Comparison of ENCODE assay signal across 10 mouse cellular contexts in genomic region chr6:87742804-87743203, GRCm38 (mm10). TPM values are rescaled to one million over a fixed set of nuclear protein-coding genes. Genes with fewer than 3 reads are reported as not detected.
DNase-seq lines count a peak whose midpoint lies in the region; ATAC-seq and TF ChIP-seq lines count a peak whose summit lies in the region.
"Had no signal": no experiment of that assay in that cellular context is flagged by ENCODE, and none has a peak within 500 bp of the region (broad histone marks: within the 10 kb centered on the region; RNA-seq: fewer than 3 reads in every experiment).

No protein-coding gene starts in this region.

- no peak overlapping the region for H3K4me2 ChIP-seq in liver, embryonic 14.5 days (ENCODE audit: low read depth)
- H3K4me2 ChIP-seq: forebrain, embryonic 12.5 days had no signal

- 77% methylated on average over 5 of the region's 5 CpGs for WGBS in liver, embryonic 14.5 days (ENCODE audit: insufficient replicate concordance)

- ATAC-seq in liver, embryonic 14.5 days (ENCODE audit: insufficient read depth) = no peak

- H3K4me3 ChIP-seq in liver, embryonic 14.5 days (ENCODE audit: insufficient read depth in 1 of 2, low read depth in 2 of 2, low read length in 2 of 2) = no peak overlapping the region
- H3K4me3 ChIP-seq: forebrain, embryonic 12.5 days had no signal

- H3K4me1 ChIP-seq in liver, embryonic 14.5 days (replicated peaks; ENCODE audit: control insufficient read depth in 2 of 2, insufficient read depth in 2 of 2, low read length in 1 of 2) = peaks cover 60 to 76% of the 10 kb centered on the region in 2 experiments

- 0 out of 2 replicates have a peak, but pooled peaks have one; percentile 7 for TF ChIP-seq EP300 in liver, embryonic 14.5 days (IDR thresholded peaks at IDR 0.05; ENCODE audit: low read depth)

- H3K9ac ChIP-seq in liver, embryonic 14.5 days (replicated peaks) = no peak overlapping the region
- H3K9ac ChIP-seq: forebrain, embryonic 12.5 days had no signal

- peak; percentile 18 to 29 for DNase-seq in heart, adult 18-20 months
- DNase-seq in heart, postnatal 25 days (ENCODE audit: low spot score) = no peak
- peak; percentile 19 for DNase-seq in thymus, postnatal 14 days
- DNase-seq in thymus, postnatal 10 days (ENCODE audit: low spot score in 2 of 2) = no peak
- DNase-seq in liver, embryonic 14.5 days (ENCODE audit: low read depth in 3 of 3, low spot score in 3 of 3) = peak in 2 of 3 experiments; percentile 45 to 54
- no peak for DNase-seq in frontal cortex, postnatal 10 days (ENCODE audit: low spot score in 2 of 2)
- DNase-seq in cerebellum, postnatal 4 days (ENCODE audit: low spot score in 2 of 2) = no peak
- DNase-seq in kidney, adult 18-20 months = no peak
- DNase-seq: cerebellum, adult 9-10 months had no signal

- TF ChIP-seq CTCF in liver, embryonic 14.5 days (IDR thresholded peaks at IDR 0.05; ENCODE audit: low read depth) = peak; percentile 84

- no peak overlapping the region for H3K27ac ChIP-seq in liver, embryonic 14.5 days
- H3K27ac ChIP-seq: forebrain, embryonic 12.5 days had no signal

- H3K9me3 ChIP-seq in liver, embryonic 14.5 days (ENCODE audit: control insufficient read depth, low read length) = no peaks in the 10 kb centered on the region
- H3K9me3 ChIP-seq: forebrain, embryonic 12.5 days had no signal

- intact Hi-C loops in heart, postnatal 25 days (cut with DNase I) = no loop called here

- no peaks in the 10 kb centered on the region for H3K27me3 ChIP-seq in liver, embryonic 14.5 days (ENCODE audit: control insufficient read depth, insufficient read depth, low read length)
- H3K27me3 ChIP-seq: forebrain, embryonic 12.5 days had no signal

- H3K36me3 ChIP-seq in liver, embryonic 14.5 days (replicated peaks; ENCODE audit: control insufficient read depth, insufficient read depth, low read depth) = no peaks in the 10 kb centered on the region
- H3K36me3 ChIP-seq: forebrain, embryonic 12.5 days had no signal

RNA-seq across cellular contexts. Expression of gene Efcc1, which starts 12.1 kb away (rescaled TPM):
- total RNA-seq in heart, adult 18-20 months (2021) = 1 to 10 TPM in 1 of 2 experiments, under 1 TPM in 1; 0.94 to 1.3 TPM
- 1 to 10 TPM in 1 of 2 experiments, under 1 TPM in 1; 0.95 to 1.4 TPM for total RNA-seq in heart, postnatal 25 days (2021)
- polyA plus RNA-seq in liver, embryonic 14.5 days (2012; rRNA removed) = 0.09 and 0.16 TPM in 2 replicates
- polyA plus RNA-seq in liver, embryonic 14.5 days (2014; fragmentation: Nextera tagmentation; extraction: Ambion mirVana) = 0.17 and 0.27 TPM in 2 replicates

RNA-seq across cellular contexts. Expression of gene Gp9, which starts 35.1 kb away (rescaled TPM):
- total RNA-seq in heart, adult 18-20 months (2021) = 1 to 10 TPM; 1.2 TPM
- 1 to 10 TPM in 1 of 2 experiments, under 1 TPM in 1; 0.78 to 1.2 TPM for total RNA-seq in heart, postnatal 25 days (2021)
- polyA plus RNA-seq in liver, embryonic 14.5 days (2012; rRNA removed) = 35.1 and 62.4 TPM in 2 replicates
- 29.1 and 35.2 TPM in 2 replicates for polyA plus RNA-seq in liver, embryonic 14.5 days (2014; fragmentation: Nextera tagmentation; extraction: Ambion mirVana)

Comparison
In these comparisons a context has a peak if more than half of its experiments do, and no peak if none do; other contexts are left out.
1. DNase-seq: peak in heart, adult 18-20 months (2 of 2), thymus, postnatal 14 days (single experiment) and liver, embryonic 14.5 days (2 of 3); none in heart, postnatal 25 days (single experiment), thymus, postnatal 10 days (0 of 2), frontal cortex, postnatal 10 days (0 of 2), cerebellum, postnatal 4 days (0 of 2) and kidney, adult 18-20 months (single experiment).